Mouse (Mus musculus) cortical plate, adult 2 months (tissue): Measurements from ENCODE around the gene Lca5.

ENCODE experiments used
- CTCF ChIP-seq: fragments of 200-500 bp; IDR thresholded peaks from 2 replicates; pipeline ENCODE4 v1.5.1; 2011; ENCODE audit warnings: mild to moderate bottlenecking, control low read depth, low read length; ENCODE audit not compliant: insufficient read depth; ENCODE audit errors: extremely low read depth
- POLR2A ChIP-seq: fragments of 200-500 bp; IDR thresholded peaks from 2 replicates; pipeline ENCODE4 v1.6.1; 2011; ENCODE audit warnings: mild to moderate bottlenecking, low read length, control low read depth; ENCODE audit not compliant: insufficient read depth; ENCODE audit errors: extremely low read depth

DNA sequence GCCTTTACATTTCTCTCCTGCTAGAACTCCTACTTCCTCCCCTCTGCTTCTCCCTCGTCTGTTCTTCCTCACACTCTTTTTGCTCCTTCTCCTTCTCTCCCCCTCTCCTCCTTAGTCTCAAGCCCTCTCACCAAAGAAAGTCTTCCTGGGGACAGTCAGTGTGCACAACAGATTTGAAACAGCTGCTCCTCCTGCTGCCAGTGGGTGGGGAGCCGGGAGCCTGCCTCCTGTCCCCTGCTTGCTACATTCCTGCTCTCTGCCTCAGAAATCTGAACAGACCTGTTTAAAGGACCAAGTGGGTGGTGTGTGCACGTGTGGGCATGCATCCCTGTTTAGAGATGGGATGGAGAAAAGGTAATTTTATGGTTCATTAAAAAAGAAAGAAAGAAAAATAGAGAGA, 91.4 kb downstream of the Lca5 start:
- TF ChIP-seq CTCF (no peak), POLR2A (no peak)
